Mouse (Mus musculus): ENCODE results near the gene 2900026A02Rik.

Gene 2900026A02Rik

GRCm38 (mm10) chr5:113212156-113212835, 8.7 kb downstream of the 2900026A02Rik start:
- DNase-seq (ENCODE audit: low read depth, low spot score), result no peak

DNA sequence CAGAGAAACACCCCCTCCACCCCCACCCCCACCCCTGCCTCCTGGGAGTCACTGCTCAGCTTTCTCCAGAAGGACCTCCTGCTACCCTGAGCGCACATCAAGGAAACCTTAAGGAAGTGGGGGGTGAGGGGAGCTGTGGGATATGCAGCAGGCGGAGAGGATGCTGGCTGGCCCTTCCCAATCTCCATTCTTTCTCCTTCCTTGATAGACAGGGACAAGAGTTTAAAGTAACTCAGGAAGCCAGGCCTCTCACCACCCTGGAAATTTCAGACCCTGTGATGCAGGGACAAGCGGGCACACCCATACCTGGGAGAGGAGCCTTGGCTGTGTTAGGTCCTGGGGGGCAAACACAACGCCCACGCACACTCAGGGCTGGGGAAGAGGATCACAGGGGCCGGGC, 10.7 kb downstream of the 2900026A02Rik start:
- no peak for DNase-seq (ENCODE audit: low read depth, low spot score)

DNA sequence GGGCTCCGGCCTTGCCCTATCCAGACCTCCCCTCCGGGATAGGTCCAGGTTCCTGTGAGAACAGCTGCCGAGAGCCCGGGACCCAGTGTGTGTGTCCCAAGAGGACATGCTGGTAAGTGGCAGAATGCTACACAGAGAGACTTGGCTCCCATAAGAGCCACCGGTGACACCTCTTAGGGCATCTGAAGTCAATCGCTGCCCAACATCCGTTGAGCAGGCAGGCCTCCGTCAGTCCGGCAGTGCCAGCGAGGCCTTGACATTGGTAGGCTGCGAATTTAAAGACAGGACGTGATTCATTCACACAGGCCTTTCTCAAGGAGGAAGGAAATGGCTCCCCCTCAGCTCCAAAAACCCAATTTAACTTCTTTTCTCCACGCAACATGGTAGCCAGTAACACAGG, 11.1 kb downstream of the 2900026A02Rik start:
- DNase-seq (ENCODE audit: low read depth, low spot score), result no peak

GRCm38 (mm10) chr5:113209401-113209750, 11.7 kb downstream of the 2900026A02Rik start:
- no peak for DNase-seq (ENCODE audit: low read depth, low spot score)

GRCm38 (mm10) chr5:113208622-113209400, 12.2 kb downstream of the 2900026A02Rik start:
- DNase-seq (ENCODE audit: low read depth, low spot score), result no peak

GRCm38 (mm10) chr5:113208048-113208447, 13.0 kb downstream of the 2900026A02Rik start:
- no peak for DNase-seq (ENCODE audit: low read depth, low spot score)

- no peak for DNase-seq (ENCODE audit: low read depth, low spot score)
Observed at GRCm38 (mm10) chr5:113206670-113207352, 14.2 kb downstream of the 2900026A02Rik start.

GRCm38 (mm10) chr5:113204193-113204592, 16.8 kb downstream of the 2900026A02Rik start:
- DNase-seq (ENCODE audit: low read depth, low spot score), result no peak

- DNase-seq (ENCODE audit: low read depth, low spot score), result no peak
Observed at GRCm38 (mm10) chr5:113199772-113200134, 21.3 kb downstream of the 2900026A02Rik start.

- no peak for DNase-seq (ENCODE audit: low read depth, low spot score)
Observed at GRCm38 (mm10) chr5:113199126-113199771, 21.8 kb downstream of the 2900026A02Rik start.

DNA sequence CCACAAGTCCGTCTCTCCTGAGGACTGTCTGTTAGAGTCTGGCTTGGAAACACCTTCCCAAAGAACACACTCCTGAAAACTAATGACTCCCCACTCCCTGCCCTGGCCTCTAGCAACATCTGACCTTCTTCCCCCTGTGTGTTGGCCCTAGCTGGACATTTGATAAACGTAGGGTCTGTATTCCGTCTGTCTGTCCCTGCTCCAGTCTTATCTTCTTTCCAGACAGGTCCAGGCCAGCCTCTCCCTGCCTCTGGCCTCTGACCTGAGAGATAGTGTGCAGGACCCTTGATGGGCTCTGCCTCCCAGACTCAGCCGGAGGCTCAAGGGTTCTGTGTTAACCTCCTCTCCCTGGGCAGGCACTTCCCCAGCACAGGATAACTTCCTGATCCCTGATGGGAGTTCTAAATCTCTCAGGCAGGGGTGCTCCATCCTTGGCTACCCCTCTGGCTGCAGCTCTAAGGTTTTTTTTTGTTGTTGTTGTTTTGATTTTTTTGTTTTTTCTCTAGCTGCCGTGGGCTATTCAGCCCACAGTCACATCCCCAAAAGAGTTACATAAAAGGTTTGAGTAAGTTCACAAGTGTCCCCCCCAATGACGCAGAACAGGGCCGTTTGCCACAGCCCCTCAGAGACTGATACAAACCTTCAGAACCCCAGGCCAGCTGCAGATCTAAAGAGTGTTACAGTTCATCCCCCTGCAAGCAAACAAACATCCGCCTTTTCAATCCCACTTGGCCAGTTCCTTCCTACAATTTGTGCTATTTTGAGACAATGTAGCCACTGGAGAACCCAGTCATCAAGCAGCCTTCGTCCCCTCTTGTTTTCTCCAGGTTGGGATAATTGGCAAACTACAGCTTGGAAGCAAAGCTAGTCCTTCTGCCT, 23.9 kb downstream of the 2900026A02Rik start:
- DNase-seq (ENCODE audit: low read depth, low spot score), result no peak

DNA sequence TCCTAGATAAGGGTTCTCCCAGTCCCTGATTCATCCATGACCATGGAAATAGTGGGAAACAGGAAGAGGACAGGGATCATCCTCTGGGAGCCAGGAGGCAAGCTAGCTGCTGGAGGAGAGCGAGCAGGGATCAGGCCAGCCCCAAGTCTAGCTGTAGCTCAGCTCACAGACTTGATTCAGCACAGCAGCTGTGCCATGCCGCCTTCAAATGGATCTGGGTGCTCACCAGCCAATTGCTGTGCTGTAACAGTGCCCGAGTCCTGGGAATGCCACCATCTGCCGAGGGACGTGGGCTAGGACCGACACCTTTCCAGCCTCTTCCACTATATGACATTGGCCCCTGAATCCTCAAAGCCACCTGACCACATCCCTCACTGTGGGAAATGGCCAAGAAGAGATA, 25.1 kb downstream of the 2900026A02Rik start:
- no peak for DNase-seq (ENCODE audit: low read depth, low spot score)

GRCm38 (mm10) chr5:113195451-113195850, 25.6 kb downstream of the 2900026A02Rik start:
- no peak for DNase-seq (ENCODE audit: low read depth, low spot score)

DNA sequence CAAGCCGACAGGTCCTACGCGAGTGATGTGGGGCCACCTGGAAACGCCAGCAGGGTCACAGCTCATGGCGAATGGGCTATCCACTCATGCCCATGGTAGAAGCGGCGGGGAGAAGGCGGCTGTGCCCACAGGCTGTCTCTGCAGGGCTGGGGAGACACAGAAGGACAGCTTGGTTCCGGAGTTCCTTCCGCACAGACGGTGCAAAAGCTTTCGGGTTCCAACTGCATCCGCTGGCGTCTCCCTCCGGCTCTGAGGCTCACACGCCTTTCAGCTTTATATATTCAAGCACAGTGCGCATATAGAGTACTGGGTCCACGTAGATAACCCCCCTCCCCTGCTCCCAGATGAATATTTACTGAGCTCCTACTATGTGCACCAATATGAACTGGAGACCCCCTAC, 27.3 kb downstream of the 2900026A02Rik start:
- no peak for DNase-seq (ENCODE audit: low read depth, low spot score)

DNA sequence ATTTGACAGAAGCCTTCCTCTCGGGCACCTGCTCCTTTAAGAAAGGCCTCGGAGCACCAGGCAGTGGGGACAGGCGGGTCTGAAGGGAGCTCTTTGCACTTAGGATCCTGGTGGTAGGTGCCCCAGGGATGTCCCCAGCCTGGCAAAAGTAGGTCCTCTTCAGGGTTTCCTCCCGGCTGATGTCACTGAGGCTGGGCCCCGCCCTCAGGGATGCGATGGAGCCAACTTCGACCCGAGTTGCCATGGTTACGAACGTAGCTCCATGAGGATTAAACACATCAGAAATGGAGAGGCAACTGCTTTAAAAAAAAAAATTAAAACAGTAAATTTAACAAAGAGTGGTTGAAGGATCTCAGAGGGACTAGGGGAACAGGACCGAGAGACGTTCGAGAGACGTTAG, 29.1 kb downstream of the 2900026A02Rik start:
- DNase-seq (ENCODE audit: low read depth, low spot score), result no peak

GRCm38 (mm10) chr5:113190558-113190957, 30.5 kb downstream of the 2900026A02Rik start:
- no peak for DNase-seq (ENCODE audit: low read depth, low spot score)

DNA sequence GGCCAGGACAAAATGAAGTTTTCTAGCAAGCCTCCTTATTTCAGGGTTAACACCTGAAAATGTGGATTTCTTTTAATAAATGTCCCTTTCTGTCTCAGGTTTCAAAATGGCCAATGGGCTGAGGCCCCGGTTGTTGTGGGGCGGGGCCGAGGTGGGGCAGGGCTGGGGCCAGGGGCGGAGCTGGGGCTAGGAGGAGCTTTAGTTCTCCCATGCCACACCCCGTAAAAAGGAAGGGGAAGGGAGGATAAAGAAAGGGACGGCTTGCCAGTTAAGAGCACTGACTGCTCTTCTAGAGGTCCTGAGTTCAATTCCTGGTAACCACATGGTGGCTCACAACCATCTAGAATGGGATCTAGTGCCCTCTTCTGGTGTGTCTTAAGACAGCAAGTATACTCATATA, 39.6 kb downstream of the 2900026A02Rik start:
- no peak for DNase-seq (ENCODE audit: low read depth, low spot score)

GRCm38 (mm10) chr5:113180755-113181154, 40.3 kb downstream of the 2900026A02Rik start:
- no peak for DNase-seq (ENCODE audit: low read depth, low spot score)

DNA sequence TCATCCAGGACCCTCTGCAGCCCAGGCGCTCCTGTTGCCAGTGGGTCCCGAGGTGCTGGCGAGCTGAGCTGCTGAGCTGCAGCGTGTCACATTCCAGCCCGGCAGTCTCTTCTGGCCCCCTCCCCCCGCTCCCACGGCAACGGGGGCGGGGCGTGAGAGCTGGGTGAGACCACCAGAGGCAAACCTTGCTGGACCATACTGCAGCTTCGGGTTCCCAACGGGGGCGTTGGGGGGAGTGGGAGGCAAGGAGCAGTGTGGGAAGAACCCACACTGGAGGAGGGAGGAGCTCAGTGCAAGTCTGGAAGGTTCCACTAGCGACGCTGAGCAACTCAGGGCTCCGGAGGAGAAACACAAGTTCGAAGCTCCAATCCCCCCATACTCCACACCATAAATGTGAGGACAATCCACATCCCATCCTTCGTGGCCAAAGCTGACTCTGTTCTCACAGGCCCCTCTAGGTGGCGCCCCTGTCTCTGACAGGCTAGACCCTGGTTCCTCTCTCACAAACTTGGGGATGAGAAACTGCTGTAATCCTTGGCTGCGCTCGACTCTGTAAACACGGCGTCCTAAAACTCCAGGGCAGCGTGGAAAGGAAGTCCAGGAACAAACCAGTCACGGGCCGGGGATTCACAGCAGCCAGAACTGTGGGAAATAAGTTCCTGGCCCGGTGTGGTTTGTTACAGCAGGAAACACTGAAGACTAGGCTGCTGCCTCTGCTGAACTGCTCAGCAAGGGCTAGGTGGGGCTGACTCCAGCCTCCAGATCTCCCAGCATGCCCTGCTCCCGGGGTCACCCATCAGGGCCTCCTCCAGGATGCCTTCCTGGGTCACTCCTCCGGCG, 41.0 kb downstream of the 2900026A02Rik start:
- peak; percentile 91 for DNase-seq (ENCODE audit: low read depth, low spot score)

GRCm38 (mm10) chr5:113179451-113179842, 41.6 kb downstream of the 2900026A02Rik start:
- DNase-seq (ENCODE audit: low read depth, low spot score), result peak; percentile 50

Measured in mesoderm, embryonic 11.5 days (tissue).